Mouse (Mus musculus): ENCODE data around the gene Bcl9. TPM values are rescaled to one million over a fixed set of nuclear protein-coding genes. Genes with fewer than 3 reads are reported as not detected.

Bcl9 gene
- polyA plus RNA-seq, 1 experiment = 13.9 TPM

DNA sequence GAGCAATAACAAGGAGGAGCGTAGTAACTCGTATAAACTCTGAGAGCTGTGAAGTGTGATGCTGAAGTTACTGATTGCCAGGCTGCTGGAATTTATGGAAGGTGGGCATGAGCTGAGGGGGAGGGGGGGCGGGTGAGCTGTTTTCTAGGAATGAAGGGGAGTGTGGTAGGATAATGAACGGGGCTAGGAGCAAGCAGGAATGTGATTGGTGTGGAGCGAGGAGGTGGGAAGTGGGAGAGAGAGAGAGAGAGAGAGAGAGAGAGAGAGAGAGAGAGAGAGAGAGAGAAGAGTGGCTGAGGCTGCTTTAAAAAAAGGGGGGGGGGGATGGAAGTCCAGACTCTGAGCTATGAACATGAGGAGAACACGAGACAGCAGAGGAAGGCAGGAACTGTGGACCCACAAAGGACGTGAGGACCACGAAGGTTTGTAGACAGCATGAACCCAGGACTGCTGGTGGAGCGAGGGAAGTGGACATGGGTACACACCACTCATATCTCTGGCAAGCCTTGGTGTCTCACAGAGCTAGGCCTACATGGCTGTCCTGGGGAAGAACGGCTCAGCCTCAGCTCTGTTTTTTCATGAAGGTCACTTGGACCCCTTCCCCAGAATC lies 1.2 kb upstream of the Bcl9 start:
- WGBS = 64% methylated on average over 10 of the region's 10 CpGs
- no peak for DNase-seq (ENCODE audit: low read depth, low spot score)

DNA sequence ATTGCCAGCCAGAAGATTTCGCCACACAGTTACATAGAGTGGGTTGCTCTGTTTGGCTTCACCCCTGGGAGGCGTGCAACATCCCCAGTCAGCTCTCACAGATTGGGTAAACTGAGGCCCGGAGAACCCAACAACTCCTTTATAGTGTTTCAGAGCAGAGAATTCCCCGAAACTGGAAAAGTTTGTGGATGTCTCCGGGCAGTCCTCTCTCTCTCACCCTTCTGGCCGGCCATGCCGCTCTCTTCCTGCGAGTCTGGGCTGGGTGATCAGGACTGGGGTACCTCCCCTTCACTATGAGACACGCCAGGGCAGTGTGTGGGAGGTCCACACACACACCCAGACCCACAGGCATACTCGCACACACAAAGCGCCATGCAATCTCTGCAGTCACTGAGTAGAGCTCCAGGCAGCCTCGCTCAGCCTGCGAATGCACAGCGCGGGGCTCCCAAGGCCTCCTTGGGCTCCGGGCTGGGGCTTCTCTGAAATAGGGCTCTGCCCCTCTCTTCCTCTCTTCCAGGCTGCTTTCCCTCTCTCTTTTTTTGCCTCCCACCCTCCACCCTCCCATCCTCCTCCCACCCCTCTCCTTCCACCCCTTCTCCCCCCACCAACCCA lies 670 bp downstream of the Bcl9 start:
- WGBS = 2% methylated on average over 16 of the region's 16 CpGs

DNA sequence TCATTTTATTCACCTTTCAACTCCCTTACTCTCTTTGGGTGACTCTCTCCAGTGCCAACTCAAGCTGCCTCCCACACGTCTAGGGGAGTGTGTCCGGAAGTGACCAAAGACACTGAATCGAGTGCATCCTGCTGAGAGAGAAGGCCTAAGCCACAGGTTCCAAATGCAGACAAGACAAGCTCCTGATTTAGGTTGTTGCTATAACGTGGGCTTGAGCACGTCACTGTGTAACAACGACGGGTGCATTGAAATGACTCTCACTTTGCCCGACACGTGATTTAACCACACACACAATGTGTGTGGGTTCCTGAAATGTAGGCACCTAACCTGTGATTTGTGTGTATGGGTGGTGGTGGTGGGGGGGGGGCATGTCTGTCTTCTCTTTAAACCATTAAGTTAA lies 3.4 kb downstream of the Bcl9 start:
- 79% methylated on average over 9 of the region's 9 CpGs for WGBS

More for the DNA sequence above, 670 bp downstream of the Bcl9 start:
- DNase-seq (ENCODE audit: low read depth, low spot score) = no peak

DNA sequence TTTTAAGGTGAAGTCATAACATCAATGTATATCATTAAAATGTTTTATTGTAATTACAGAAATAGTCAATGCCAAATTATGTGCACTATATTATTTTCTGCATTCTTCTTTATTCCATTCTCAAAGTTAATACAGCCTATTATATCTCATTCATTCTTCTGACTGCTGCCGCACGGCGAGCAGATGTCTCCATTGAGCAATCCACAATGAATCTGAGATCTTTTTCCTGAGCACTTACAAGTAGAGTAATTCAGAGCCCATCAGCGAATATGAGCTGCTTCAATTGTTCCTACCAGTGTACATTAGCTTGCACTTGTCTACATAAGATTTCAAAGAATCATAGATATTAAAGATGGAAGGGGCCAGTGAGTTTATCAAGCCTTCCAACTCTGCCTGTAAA lies 12.8 kb downstream of the Bcl9 start:
- WGBS = 92% methylated on average over 4 of the region's 4 CpGs
- DNase-seq (ENCODE audit: low read depth, low spot score) = no peak

More for the DNA sequence above, 3.4 kb downstream of the Bcl9 start:
- no peak for DNase-seq (ENCODE audit: low read depth, low spot score)

DNA sequence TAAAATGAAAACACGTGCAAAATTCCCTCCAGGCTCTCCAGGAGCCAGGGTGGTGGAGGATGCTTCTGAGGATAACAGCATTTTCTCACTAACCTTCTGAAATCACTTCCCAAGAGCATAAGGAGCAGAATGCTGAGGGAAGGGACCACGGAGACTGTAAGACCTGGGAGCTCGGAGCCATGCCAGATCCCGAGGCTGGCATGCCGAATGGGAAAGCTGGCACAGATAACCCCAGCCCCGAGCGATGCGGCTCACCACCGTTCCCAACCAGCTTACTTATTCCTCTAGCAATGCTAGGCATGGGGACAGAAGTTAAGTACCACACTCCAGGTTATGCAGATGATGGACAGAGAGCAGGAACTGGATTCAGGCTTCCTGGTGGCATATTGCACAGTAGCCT lies 13.7 kb downstream of the Bcl9 start:
- DNase-seq (ENCODE audit: low read depth, low spot score) = no peak
- WGBS = 93% methylated on average over 9 of the region's 9 CpGs

DNA sequence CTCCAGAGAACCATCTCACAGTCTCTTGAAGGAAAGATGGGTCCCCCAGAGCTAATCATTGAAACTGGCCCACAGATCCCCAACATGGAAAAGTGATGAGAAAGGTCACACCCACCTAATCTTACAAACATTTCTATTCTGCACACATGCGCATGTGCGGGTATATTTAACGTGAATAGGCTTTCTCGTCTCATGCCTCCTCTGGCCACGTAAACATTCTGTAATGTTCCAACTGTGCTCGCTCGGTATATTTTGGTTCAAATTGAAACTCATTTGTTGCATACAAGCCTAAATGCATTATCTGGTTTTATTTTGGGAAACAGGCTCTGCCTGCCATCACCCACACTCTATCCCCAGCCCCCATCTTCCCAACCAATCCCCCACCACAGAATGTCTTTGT lies 16.3 kb downstream of the Bcl9 start:
- WGBS = 79% methylated on average over 7 of the region's 7 CpGs
- DNase-seq (ENCODE audit: low read depth, low spot score) = no peak

DNA sequence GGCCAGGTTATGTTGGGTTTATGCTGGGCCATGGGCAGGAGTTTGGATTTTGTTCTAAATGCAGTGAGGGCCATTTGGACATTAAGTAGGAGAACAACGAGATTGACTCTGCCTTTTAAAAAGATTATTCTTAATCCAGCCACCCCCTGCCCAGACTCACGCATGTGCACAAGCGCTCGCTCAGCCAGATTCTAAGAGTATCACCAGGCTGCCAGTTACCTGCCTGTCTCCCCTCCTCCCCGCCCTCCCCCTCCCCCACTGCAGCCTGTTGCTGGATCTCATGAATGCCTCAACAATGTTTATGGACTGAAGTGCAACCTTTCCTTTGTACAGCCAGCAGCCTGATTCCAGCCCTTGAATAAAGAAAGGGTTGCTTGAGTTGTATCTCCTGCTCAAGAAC lies 22.0 kb downstream of the Bcl9 start:
- DNase-seq (ENCODE audit: low read depth, low spot score) = no peak
- 66% methylated on average over 5 of the region's 5 CpGs for WGBS

DNA sequence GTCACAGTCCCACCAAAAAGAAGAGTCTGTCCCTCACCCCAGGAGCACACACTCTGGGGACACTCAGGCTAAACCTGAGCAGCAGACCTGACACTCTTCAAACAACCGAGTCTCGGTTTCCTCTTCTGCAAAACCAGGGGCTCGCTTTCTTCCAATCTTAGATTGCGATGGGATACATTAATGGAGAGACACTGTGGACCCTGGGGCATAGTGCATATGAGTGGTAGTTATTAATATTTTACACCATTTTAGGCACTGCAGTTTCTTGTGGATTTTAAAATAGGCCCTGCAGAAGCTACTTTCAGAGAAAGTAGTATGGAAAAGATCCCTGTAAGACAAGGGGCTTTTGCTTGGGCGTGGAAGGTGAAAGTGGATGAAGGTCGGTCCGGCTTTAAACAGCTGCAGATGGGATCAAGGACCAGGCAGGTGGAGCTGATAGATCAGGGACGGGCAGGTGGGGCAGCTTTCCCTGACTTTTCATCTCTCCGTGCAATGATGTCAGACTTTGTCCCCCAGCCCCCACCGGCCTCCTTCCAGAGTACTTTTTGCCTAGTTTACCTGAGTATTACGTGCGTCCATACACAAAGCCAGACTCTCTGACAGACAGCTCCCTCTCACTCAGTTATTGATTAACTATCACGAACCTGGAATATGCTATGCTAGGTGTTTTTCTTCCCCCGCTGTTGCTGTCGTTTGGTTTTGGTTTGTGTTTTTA lies 23.0 kb downstream of the Bcl9 start:
- DNase-seq (ENCODE audit: low read depth, low spot score) = peak; percentile 11
- WGBS = 43% methylated on average over 15 of the region's 15 CpGs

DNA sequence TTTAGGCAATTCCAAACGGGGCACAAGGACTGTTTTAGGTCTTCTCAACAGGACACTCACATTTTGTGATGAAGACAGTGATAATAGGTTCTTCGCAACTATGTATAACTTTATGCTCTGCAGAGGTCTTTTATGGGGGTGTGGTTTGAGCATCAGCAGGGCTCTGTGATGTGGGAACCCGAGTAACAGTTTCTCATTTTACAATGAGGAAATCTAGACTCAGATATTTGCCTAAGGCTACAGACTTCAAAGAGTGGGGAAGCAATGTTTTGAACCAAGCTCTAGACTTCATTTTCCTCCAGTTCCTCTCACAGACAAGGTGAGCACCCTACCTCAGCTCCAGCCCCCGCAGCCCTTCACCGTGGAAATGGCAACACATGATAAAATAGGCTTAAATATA lies 23.8 kb downstream of the Bcl9 start:
- DNase-seq (ENCODE audit: low read depth, low spot score) = no peak
- WGBS = 73% methylated on average over 5 of the region's 5 CpGs

DNA sequence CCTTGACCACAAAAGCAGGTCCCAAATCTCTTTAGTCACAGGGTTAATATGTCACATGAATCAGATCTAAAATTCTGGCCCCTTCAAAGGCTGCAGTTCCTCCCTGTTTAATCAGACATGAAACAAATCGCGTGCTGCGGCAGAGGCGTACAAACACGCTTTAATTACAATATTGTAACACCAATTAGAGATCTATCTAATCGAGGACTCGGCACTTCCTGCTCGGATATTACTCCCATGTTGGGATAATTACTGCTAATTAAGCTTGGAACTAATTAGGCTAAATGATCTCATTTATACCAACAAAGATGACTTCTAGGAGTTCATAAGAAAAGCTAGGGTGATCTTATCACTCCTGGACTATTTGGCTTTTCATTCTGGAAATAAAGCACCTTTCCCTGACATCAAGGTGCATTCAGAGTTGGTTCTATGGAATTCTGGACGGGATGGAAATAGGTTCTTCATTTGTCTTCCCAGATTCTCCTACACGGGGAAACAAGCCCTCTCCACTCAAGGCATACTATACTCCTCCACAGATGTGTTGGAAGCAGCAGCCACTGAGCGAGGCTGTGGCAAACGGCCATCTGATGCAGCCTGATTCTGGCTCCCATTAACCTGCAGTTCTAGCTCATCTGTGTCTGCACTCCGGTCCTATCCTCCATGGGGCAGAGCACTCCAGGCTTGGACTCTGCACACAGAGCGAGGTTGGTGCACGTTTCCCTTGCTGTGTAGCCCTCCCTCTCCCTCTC lies 31.9 kb downstream of the Bcl9 start:
- WGBS = 87% methylated on average over 15 of the region's 15 CpGs
- DNase-seq (ENCODE audit: low read depth, low spot score) = no peak

DNA sequence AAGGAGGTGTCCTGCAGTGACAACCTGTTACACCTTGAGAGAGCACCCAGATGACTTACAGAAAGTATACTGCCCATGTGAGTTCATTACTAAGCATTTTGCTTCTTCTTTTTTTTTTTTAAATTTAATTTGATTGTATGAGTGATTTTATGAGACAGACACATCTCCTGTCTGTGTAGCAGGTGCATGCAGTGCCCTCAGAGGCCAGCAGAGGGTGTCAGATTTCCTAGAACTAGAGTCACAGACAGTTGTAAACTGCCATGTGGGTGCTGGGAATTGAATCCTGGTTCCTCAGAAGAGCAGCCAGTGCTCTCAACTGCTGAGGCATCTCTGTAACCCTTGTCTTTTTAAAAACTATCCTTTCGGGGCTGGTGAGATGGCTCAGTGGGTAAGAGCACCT lies 35.5 kb downstream of the Bcl9 start:
- 97% methylated on average over 1 of the region's 1 CpGs for WGBS
- no peak for DNase-seq (ENCODE audit: low read depth, low spot score)

DNA sequence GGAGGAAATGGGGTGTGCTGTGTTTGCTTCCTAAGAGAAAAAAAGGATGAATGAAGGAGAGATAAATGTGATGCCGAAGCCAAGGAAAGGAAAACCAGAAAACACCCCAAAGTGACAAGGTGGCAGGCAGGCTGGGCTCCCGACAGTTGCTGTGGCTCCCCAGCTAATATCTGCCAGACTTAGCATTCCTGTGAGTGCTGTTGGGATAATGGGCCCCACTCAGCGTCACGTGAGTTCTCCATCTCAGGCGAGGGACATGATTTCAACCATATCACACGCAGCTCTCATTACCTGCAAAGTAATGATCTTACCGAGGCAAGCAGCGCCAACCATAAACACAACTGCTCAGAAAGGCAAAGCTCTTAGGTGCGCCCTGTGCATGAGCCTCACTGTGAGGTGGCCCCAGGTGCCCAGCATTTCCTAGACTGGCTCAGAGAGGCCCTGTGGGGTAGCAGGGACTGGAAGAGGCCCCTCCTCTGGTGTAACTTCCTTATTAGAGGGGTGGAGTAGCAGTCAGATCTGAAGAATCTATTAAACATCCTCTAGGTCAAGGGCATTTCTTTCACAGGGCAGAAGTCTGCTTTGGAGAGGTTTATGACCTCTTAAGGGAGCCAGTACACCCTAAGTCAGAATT lies 41.9 kb downstream of the Bcl9 start:
- peak; percentile 68 for DNase-seq (ENCODE audit: low read depth, low spot score)
- 22% methylated on average over 9 of the region's 9 CpGs for whole genome bisulfite sequencing

DNA sequence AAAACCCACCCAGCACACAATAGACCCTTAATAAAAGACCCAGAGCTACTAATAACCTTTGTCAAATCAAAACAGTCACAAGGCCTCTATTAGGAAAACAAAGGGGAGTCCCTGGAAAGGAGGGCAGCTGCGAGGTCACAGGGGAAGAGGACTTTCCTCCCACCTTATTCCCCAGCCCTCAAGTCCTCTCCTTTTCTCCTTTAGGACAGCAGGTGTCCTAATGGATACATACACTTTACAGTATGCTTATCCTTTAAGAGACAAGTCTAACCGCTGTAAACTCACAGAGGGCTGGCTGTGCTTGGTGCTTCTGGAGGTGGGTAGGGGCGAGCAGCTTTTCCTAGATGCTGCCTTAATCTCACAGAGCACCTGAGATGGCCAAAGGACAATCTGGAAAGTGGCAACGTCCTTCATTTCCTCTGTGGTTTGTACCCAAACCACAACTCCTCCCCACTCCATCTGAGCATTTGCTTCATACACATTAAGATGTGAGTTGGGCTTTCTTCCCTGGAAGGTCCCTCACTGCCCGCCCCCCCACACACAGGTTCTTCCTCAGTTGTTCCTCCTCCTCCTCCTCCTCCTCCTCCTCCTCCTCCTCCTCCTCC lies 42.8 kb downstream of the Bcl9 start:
- WGBS = 25% methylated on average over 5 of the region's 5 CpGs
- no peak for DNase-seq (ENCODE audit: low read depth, low spot score)

DNA sequence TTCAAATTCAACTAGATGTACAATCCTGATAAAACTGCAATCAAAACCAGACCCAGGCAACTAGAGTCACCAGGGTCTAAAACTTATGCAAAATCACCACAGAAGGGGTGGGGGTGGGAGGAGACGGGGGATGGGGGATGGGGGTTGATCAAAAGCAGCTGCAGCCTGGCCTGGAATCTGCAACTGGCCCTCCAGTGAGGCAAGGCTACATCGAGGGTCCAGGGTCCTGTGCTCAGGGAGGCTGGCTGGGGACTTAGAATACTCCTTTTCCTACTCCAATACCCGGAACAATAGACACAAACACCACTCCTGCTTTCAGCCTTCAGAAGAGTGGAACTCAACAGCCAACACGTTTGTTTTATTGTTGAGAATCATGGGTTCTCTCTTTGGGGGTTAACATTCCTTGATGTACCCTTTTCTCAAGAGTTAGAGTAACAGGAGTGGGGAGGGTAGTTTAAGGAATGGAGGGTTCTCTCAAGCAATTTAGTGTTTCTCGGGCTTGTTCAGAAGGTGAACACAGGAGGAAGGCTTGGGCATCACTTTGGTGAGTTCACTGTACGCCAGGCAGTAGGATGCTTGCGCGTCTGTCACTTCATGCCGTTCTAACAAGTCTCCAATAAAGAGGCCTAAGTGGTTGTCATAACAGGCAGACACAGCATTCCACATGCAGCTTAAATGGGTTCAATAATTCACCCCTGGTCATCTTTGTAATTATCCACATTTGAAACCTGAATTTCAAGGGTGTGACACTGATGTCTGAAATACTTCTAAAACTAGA lies 43.7 kb downstream of the Bcl9 start:
- WGBS = 37% methylated on average over 9 of the region's 9 CpGs
- no peak for DNase-seq (ENCODE audit: low read depth, low spot score)

DNA sequence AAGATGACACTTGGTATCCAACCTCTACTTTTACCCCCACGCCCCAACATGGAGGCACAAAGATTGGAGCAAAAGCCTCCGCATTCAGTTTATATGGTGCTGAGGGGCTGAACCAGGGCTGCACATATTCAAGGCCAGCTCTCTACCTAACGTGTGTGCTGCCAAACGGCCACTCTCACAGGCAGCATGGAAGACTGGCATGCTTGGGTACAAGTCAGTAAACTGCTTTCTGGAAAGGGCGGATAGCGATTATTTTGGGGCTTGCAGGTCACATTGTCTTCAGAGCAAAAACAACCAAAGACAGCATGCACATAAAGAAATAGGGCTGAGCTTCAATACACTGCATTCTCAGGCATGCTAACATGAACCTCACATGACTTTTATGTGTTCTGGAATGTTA lies 44.8 kb downstream of the Bcl9 start:
- no peak for DNase-seq (ENCODE audit: low read depth, low spot score)
- 90% methylated on average over 6 of the region's 6 CpGs for WGBS

DNA sequence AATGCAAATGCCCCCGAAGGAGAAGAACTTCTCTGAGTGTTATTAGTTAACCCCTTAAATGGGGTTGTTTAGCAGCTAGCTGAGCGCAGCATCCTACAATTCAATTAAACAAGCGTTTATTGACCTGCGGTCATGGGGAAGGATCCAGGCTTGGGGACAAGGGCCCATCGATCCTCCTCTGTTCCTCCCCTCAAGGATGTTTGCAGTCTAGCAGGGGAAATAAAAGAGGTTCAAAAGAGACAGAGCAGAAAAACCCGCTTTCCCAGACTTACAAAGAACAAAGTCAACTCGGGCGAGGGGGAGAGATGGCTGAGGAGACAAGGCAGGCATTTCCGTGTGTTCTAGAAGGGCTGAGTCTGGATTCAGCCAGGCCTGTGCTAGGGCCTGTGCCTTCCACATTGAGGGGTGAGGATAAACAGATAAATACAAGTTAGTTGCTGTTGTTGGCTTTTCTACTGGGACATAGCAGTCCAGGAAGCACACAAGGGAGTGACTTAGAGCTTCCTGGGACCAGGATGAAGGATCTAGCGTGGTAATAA lies 55.0 kb downstream of the Bcl9 start:
- no peak for DNase-seq (ENCODE audit: low read depth, low spot score)
- 51% methylated on average over 10 of the region's 10 CpGs for WGBS

DNA sequence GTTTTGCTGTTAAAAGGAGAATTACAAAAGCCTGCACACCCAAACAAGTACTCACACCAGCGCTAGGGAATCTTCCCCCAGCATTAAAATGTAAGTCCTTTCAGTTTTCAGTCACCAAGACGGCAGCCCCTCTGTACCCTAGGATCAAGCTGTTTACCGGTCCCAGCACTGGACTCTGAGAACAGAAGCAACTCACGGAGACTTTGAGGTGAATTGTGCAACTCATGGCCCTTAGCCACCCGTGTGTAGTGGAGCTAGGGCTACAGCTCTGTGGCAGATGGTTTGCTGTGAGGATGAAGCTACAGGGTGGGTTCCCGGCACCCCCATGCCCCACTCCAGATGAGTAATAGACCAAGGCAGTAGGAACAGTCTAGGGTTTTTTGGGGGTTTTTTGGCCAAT lies 55.9 kb downstream of the Bcl9 start:
- WGBS = 75% methylated on average over 6 of the region's 6 CpGs
- no peak for DNase-seq (ENCODE audit: low read depth, low spot score)

DNA sequence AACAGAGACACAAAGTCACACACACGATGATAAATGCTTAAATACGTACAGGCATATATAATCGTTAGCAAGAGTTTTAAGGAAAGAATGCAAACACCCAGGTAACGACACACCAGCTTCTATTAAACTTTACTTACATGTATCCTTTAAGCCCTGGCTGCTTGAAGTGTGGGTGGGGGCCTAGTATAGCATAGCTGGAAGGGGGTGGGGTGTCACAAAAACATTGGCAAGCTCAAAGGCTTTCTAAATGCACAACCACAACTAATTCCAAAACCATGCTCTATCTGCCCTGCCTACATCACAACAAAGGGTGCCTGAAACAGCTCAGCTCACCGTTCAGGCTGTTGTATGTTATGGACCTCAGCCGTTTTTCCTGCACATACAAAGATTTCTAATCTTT lies 57.9 kb downstream of the Bcl9 start:
- DNase-seq (ENCODE audit: low read depth, low spot score) = no peak
- 90% methylated on average over 6 of the region's 6 CpGs for WGBS

DNA sequence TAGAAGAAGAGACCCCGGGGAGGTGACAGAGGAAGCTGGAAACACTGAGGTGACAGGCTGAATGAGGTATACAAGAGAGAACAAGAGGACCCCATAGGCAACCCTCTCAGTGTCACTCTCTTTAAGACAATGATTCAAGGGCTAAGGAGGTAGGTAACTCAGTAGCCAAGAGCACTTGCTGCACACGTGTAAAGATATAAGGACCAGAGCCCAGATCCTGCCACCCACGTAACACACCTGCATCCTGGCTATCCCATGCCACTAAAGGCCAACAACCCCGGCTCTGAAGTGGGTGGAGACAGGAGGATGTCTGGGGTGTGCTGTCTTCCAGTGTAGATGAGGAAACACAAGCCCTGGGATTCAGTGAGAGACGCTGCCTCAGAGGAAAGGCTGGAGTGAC lies 58.4 kb downstream of the Bcl9 start:
- 86% methylated on average over 5 of the region's 5 CpGs for WGBS
- DNase-seq (ENCODE audit: low read depth, low spot score) = no peak

Data from large intestine, adult 2 months (tissue).